Mouse (Mus musculus) myocyte (in vitro differentiated cells): ENCODE results near the gene AC124108.1.

Experiments
- CEBPB ChIP-seq: IDR thresholded peaks from 2 replicates; pipeline ENCODE4 v1.6.1; 2011; ENCODE audit warnings: mild to moderate bottlenecking, moderate library complexity; ENCODE audit not compliant: poor library complexity, insufficient read depth, severe bottlenecking
- MAX ChIP-seq: IDR thresholded peaks from one replicate; pipeline ENCODE4 v1.6.1; 2011; ENCODE audit warnings: low read depth, mild to moderate bottlenecking, control low read depth
- MYOD1 ChIP-seq, 3 experiments: IDR thresholded peaks; one replicate each; pipeline ENCODE4 v1.6.1; 2011; ENCODE audit warnings: control low read depth in 2 of 3, low read depth in 2 of 3, mild to moderate bottlenecking in 2 of 3, moderate library complexity in 1 of 3; ENCODE audit not compliant: insufficient read length in 2 of 3, control insufficient read depth in 1 of 3
- POLR2A ChIP-seq: IDR thresholded peaks from one replicate; pipeline ENCODE4 v1.6.1; 2011; ENCODE audit warnings: low read depth, mild to moderate bottlenecking, control low read depth, moderate library complexity; ENCODE audit not compliant: insufficient read length
- POLR2AphosphoS2 ChIP-seq: IDR thresholded peaks from one replicate; pipeline ENCODE4 v1.6.1; 2011; ENCODE audit warnings: low read depth, control low read depth; ENCODE audit not compliant: insufficient read length
- REST ChIP-seq: IDR thresholded peaks from one replicate; pipeline ENCODE4 v1.6.1; 2011; ENCODE audit warnings: mild to moderate bottlenecking, control low read depth, moderate library complexity; ENCODE audit not compliant: insufficient read depth, insufficient read length
- SRF ChIP-seq: IDR thresholded peaks from one replicate; pipeline ENCODE4 v1.6.1; 2011; ENCODE audit warnings: low read depth; ENCODE audit not compliant: control insufficient read depth, insufficient read length
- TCF12 ChIP-seq: IDR thresholded peaks from one replicate; pipeline ENCODE4 v1.6.1; 2011; ENCODE audit warnings: mild to moderate bottlenecking, control low read depth; ENCODE audit not compliant: poor library complexity, insufficient read depth, severe bottlenecking
- TCF3 ChIP-seq: IDR thresholded peaks from one replicate; pipeline ENCODE4 v1.6.1; 2011; ENCODE audit warnings: low read depth, control low read depth; ENCODE audit not compliant: insufficient read length
- USF1 ChIP-seq: IDR thresholded peaks from one replicate; pipeline ENCODE4 v1.6.1; 2011; ENCODE audit warnings: low read depth, mild to moderate bottlenecking, control low read depth, moderate library complexity

DNA sequence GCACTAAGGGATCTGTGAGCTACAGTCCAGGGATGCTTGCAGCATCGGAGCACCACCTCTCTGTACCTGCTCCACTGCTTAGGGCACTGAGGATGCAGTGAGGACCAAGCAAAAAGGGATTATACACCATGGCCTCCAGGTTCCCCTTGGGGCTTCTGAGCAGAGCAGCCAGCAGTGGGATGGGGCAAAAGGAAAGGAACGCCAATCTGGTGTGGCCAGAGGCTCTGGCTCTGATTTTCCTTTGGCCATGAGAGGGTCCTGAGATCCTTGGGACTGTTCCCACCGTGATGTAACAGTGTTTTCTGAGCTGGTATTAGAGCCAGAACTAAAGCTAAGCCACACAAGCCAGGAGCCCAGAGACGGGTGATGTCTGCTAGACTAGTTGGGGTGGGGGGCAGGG is 31.6 kb upstream of the AC124108.1 start:
- TF ChIP-seq POLR2A = no peak
- no peak for TF ChIP-seq MAX
- no peak for TF ChIP-seq MYOD1 (IDR thresholded peaks at IDR 0.05; ENCODE audit: control insufficient read depth in 1 of 3, insufficient read length in 2 of 3, low read depth in 2 of 3)
- no peak for TF ChIP-seq CEBPB
- no peak for TF ChIP-seq REST
- no peak for TF ChIP-seq USF1
- no peak for TF ChIP-seq SRF
- TF ChIP-seq TCF12 = no peak
- TF ChIP-seq TCF3 = no peak
- TF ChIP-seq POLR2AphosphoS2 = no peak
